Mouse (Mus musculus) gonadal fat pad, adult 2 months (tissue): ENCODE measurements around the gene Sema3b. TPM values are rescaled to one million over a fixed set of nuclear protein-coding genes. Genes with fewer than 3 reads are reported as not detected.
"Not testable (repeated sequence)": the region's sequence is repeated elsewhere in the genome, so short reads cannot be mapped to it uniquely, and the experiment has no call there.

ENCODE experiments used
- DNase-seq: peaks from one replicate; pipeline ENCODE4 v3.0.0-alpha.2; 2012; ENCODE audit warnings: low read depth
- polyA plus RNA-seq: library from polyadenylated mRNA; depleted of rRNA; stranded (reverse); fragments of >200 nt; gene quantifications from 2 replicates; pipeline ENCODE4 v1.2.3, GENCODE M21; 2012

Sema3b gene
- polyA plus RNA-seq, 1 experiment: 37.2 TPM

DNA sequence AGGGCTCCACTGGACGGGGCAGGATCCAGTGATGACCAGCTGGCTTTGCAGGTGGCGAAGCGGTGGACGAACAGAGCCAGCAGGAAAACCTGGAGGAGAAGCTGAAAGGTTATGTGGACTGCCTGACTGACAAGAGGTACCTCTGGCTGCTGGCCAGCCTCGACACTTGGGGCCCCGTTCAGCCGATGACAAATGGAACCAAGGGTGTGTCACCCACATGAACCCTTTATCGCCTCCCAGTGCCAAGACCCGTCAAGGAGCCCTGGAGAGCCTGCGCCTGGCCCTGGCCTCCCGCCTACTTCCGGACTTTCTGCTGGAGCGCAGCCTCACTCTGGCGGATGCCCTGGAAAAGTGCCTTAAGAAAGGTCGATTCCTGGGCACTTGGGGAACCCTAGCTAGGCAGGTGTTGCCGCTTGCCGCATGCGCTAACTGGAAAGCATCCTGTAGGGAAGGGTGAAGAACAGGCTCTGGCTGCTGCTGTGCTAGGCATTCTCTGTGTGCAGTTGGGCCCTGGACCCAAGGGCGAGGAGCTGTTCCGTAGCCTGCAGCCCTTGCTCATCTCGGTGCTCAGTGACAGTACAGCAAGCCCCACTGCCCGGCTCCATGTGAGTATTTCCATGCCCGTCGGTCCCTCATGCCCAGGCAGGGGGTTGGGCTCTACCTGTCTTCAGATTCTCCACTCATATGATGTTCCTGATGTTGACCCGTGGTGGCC lies 18.8 kb downstream of the Sema3b start:
- DNase-seq: no peak

DNA sequence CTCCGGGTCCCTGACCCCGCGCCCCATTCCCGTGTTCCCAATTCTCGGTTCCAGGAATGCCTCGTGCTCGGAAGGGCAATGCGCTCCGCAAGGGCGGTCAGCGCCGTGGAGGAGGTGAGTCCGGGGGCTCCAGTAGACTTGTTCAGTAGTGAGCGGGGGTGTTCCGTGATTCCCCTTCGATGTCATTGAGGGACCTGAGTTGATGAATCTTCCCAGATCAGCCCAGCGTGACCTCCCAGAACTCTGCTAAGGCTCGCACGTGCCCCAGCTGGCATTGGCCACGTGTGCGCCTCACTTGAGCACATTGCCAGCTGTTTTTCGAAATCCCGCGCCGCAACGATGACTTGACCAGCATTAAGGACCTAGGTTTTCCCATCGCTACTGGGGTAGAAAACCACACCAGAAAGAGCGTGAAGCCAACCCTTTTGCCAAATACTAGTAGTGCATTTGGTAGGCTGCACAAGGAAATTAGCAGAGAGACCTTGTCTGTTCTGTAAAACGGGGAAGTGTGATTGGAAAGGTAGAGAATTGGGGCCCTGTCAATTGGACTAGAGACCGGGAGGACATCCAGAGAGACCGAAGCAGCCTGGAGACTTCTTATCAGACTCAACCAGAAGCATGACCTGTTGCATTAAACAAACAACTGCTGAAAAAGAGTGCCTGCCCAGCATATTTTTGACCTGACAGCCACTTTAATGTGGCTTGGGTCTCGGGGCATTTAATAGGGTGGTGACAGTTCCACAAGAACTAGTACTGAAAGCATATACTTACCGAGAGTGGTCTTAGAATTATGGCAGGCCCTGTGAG lies 21.0 kb downstream of the Sema3b start:
- no peak for DNase-seq

DNA sequence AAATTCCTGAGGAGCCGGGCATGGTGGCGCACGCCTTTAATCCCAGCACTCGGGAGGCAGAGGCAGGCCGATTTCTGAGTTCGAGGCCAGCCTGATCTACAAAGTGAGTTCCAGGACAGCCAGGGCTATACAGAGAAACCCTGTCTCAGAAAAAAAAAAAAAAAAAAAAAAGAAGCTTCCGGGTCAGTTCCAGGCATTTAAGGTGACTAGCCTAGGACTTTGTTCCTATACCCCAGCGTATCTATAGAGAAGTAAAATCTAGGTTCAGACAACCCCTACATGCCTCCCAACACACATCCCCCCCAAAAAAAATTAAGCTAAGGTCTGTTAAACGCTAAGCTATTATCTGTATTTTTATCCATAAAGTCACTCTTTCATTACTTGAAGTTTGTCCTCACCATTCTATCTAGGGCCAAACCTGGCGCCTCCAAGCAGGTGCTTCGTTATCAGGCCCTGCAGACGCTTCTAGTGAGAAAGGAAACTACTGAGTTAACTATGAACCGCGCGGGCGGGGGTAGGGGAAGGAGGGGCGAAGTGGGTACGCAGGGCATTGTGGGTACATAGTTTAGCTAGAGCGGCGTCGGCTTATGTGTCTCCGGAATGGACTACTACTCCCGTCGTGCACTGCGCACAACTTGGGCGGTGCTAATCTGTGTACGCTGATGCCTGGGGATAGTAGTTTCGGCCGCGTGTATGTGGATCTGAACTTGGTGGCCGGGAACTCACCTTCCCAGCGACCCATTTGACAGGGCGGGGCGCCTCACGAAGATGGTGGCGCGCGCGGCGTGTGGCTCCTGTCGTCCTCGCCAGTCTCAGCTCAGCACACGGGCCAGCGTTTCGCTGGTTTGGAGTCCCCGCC lies 21.8 kb downstream of the Sema3b start, which contains the start of gene Ifrd2:
Ifrd2 (plus strand) TSS at position 669 of the 859 bp plus-strand sequence.
- no peak for DNase-seq

DNA sequence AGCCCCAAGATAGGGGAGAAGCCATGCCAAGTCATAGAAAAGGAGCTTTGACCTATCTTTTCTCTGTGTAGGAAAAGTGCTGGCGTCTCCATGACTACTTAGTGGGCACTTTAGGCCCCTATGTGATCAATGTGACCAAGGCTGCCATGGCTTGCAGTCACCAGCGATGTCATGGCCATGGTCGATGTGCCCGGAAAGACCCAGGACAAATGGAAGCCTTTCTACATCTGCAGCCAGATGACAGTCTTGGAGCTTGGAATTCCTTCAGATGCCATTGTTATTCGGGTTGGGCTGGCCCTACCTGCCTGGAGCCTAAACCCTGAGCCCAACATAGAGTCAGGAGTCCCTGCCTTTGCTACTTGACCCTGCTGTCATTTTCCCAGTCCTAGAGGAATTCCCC lies 22.5 kb downstream of the Sema3b start:
- no peak for DNase-seq

DNA sequence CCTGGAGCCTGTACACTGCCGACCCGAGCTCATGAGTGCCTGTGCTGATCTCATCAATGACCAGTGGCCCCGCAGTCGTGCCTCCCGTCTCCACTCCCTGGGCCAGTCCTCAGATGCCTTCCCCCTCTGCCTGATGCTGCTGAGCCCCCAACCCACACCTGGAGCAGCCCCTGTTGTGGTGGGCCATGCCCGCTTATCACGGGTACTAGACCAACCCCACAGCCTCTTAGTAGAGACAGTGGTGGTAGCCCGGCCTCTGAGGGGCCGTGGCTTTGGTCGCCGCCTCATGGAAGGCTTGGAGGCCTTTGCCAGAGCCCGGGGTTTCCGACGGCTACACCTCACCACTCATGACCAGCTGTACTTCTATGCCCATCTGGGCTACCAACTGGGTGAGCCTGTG lies 25.9 kb downstream of the Sema3b start:
- no peak for DNase-seq

DNA sequence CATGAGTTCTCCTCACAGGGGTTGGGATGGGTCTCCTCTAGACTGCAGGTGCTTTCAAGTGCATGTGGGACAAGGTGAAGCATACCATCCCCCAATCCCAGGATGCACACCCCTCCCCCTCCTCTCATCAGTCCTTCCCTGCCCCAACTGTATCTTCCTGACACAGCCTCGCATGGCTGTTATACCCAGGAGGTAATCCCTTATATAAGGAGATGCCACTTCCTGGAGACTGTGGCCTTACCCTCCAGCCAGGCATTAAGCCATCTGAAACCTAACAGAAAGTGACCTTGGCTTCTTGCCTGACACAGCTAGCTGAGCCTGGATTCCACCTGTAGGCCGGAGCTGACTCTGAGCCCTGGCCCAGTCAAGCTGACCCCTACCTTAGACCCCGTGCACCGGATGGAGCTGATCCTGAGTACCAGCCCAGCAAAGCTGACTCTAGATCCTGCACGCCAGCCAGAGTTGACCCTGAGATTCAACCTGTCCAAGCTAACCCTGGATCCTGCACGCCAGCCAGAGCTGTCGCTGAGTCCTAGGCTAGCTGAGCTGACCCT lies 26.4 kb downstream of the Sema3b start:
- no peak for DNase-seq

DNA sequence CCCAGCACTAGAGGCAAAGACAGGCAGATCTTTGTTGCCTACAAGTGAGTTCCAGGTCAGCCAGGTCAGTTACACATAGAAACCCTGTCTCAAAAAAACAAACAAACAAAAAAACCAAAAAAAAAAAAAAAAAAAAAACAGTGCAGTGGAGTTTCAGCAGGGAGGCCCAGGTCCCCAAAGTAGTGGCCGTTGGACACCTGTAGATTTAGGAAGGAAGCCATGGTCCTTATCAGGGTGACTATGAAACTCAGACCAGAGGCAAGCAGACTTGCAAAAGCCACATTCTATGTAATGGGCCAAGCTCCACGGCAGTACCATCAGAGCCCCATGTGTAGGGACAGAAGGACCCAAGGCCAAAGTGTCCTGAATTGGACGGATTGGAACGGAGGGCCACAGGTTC lies 27.4 kb downstream of the Sema3b start:
- DNase-seq: no peak

DNA sequence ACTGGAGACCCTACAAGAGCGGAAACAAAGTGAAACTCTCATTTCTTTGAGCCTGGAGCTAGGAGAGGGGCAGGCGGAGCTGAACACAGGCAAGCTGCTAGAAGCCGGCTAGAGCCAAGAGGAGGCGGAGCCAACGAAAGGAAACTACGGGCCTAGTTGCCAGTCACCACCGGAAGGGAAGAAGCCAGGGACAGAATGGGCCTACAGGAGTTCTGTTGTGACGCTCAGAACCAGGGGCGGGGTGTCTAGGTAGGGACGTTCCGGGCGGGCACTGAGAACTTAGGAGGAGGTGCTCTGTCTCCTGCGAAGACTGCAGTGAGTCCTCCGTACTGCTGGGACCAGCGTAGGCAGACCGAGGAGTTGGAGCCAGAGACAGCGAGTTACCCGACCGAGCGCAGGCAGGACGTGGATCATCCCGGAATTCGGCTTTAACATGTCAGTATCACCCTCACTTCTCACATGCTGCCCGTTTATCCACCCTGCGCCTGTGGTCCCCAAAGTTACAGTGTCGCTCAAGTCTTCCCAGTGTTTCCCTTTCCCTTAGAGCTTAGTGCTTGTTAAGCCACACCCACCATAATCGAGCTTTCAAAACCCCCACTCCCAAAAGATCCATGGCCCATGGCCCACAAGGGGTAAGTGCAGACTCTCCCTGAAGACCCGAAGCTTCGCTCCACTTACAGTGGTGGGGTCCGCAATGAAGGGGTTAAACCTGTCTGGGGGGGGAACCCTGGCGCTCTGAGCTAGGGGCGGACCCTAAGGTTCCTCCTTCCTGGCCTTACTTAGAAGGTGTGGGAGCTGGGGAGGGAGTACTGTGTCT lies 28.3 kb downstream of the Sema3b start, which contains the start of gene Hyal3:
Hyal3 (plus strand) TSS at position 318 of the 817 bp plus-strand sequence.
- no peak for DNase-seq

DNA sequence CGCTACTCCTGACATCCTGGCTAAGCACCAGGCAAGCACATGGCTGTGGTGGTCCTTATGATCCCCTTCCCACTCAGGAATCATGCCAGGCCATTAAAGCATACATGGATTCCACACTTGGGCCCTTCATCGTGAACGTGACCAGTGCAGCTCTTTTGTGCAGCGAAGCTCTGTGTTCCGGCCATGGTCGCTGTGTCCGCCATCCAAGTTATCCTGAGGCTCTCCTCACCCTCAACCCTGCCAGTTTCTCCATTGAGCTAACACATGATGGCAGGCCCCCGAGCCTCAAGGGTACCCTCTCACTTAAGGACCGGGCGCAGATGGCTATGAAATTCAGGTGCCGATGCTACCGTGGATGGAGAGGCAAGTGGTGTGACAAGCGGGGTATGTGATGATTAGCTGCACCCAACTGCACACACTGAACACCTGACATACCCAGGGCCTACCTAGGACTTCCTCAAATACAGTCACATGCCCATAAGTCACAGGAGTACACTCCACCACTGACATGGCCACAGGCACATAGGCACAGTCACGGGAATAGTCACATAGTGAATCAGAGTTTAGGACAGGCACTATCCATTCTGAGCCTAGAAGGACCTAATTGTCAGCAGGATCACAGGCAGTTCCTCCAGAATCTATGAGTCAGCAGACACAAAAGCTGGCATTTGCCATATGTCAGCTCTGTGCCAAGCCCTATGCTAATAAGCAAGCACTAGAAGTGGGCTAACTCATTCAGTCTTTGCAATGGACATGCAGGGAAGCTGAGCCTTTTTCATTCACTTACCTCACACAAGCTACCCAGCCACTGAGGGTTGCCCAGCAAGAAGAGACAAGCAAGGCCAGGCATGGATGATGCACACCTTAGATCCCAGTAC lies 29.8 kb downstream of the Sema3b start:
- DNase-seq: no peak

DNA sequence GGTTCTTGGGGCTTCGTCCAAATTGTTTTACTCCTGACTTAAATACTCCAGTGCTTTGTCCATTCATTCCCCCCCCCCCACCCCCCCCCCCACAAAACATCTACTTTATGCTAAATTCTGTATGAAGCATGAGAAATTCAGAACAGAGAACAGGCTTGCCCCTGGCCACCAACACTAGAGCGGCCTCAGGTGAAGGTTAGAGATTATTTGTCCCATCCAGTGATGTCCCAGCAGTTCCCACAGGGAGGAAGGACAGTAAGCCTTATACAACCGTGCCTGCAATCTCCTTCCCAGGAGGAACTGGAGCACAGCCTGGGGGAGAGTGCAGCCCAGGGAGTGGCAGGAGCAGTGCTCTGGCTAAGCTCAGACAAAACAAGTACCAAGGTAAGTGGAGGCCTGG lies 30.4 kb downstream of the Sema3b start, which contains the start of gene Naa80:
Naa80 (plus strand) TSS at position 301 of the 400 bp plus-strand sequence.
- no peak for DNase-seq

DNA sequence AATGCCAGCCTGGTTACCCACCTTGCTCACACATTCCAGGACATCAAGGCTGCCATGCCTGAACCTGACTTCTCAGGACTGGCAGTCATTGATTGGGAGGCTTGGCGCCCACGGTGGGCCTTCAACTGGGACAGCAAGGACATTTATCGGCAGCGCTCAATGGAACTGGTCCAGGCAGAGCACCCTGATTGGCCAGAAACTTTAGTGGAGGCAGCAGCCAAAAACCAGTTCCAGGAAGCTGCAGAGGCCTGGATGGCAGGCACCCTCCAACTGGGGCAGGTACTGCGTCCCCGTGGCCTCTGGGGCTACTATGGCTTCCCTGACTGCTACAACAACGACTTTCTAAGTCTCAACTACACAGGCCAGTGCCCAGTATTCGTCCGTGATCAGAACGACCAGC lies 31.2 kb downstream of the Sema3b start:
- no peak for DNase-seq

DNA sequence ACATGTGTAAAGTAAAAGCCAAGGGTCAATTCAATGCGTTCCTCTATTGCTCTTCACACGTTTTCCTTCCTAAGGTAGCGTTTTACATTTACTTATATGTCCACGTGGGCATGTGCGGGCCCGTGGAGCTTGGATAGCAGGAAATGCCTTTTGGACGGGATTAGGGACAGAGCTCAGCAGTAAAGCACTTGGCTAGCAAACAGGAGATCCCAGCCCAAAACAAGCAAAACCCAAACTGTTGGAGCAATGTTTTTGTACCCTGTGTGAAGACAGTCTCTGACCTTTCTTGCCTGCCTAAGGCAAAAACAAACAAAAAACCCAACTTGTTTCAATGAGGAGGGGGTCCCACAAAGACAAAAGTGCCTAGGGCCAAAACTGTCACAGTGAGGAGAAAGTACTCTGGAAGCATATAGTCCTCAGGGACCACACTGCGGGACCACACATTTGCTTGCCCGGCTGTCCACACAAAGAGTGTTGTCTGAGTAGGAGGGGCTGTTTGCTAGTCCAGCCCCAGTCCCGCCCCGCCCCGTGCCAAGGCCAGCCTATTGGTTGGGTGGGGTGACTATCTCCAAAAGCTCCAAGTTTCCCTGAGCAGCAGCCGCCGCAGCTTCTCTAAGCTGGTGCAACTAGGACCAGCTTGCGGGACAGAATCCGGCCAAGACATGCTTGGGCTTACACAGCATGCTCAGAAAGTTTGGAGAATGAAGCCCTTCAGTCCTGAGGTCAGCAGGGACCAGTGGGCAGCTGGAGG lies 32.5 kb downstream of the Sema3b start, which contains the start of gene Hyal1:
Hyal1 (plus strand) TSS at position 571 of the 751 bp plus-strand sequence.
- DNase-seq: no peak

DNA sequence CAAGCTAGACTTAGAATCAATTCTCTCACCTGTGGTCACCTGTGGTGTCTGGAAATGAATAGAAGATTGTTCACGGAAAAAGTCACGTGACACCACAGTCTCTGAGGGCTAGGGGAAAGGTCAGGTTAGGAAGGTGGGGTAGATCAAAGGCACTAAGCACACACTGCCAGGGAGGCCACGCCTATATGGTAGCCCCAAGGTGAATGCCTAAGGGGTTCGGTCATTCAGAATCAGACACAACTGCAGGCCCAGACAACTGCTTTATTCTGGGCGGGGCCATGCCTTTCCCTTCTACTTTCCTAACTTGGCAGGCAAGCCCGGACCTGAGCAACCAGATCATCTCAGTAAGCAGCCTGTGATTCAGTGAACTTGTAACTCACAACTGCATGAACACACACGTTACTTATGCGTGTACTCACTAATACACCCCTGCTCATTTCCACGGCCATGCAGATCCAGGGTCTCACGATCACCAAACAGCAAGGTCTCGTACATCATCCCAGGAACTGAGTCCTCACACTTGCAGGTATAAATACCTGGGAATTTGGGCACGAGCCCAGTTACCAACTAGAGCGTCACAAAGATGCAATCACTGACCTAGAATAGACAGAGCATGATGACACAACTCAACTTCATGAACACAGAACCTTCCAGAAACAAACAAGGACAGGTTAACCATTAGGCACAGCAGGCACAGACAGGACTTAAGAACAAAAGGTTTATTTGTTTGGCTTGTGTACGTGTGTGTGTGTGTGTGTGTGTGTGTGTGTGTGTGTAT lies 33.3 kb downstream of the Sema3b start:
- DNase-seq: no peak

DNA sequence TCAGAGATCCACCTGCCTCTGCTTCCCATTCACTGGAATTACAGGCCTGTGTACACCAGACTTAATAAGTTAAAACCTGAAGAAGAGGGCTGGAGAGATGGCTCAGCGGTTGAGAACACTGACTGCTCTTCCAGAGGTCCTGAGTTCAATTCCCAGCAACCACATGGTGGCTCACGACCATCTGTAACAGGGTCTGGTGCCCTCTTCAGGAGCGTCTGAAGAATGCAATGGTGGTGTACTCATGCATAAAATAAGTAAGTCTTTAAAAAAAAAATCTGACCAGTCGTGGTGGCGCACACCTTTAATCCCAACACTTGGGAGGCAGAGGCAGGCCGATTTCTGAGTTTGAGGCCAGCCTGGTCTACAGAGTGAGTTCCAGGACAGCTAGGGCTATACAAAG lies 35.3 kb downstream of the Sema3b start:
- DNase-seq: not testable (repeated sequence)

DNA sequence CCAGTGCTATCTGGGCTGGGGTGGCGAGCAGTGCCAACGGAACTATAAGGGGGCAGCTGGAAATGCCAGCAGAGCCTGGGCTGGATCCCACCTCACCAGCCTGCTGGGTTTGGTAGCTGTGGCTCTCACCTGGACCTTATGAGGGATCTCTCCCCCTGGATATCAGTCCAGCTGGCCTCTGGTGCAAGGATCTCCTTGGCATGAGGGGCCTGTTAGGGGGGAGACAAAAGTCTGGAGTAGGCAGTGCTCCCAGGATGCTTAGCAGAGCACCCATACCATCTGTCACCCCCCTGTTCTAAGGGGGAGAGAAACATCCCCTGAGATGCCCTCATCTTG lies 36.7 kb downstream of the Sema3b start:
- DNase-seq: no peak

DNA sequence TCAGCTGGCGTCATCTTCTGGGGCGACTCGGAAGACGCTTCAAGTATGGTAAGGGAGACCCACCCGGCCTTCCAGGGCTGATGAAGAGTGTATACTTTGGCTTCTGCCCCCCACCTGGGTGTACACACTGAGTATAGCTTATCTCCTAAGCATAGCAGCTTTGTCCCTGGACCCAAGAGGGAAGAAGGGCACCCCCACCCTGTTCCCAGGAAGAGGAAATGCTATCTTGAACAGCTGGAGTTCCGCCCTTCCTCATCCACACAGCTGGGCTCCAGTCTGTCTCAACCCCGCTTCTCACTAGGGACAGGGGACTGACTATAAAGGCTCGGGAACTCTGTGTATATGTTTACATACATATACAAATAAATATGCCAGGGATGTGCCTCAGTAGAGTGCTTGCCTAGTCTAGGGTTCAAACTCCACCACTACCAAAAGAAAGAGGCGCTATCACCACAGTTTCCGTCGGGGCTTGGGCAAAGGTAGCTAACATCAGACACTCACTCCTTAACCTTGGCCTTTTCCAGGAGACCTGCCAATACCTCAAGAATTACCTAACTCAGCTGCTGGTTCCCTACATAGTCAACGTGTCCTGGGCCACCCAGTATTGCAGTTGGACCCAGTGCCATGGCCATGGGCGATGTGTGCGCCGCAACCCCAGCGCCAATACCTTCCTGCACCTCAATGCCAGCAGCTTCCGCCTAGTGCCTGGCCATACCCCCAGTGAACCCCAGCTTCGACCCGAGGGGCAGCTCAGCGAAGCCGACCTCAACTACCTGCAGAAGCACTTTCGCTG lies 37.3 kb downstream of the Sema3b start:
- no peak for DNase-seq

DNA sequence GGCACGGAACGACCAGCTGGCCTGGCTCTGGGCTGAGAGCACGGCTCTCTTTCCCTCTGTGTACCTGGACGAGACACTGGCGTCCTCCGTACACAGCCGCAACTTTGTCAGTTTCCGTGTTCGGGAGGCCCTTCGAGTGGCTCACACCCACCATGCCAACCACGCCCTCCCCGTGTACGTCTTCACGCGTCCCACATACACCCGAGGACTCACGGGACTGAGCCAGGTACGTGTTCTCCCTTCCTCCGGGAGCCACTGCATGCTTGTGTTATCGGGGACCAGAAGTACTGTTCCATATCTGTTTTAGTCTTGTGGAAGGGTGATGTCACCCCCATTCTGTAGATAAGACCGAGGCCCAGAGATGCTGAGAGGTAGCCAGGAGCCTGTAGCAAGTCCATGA lies 38.2 kb downstream of the Sema3b start:
- no peak for DNase-seq

DNA sequence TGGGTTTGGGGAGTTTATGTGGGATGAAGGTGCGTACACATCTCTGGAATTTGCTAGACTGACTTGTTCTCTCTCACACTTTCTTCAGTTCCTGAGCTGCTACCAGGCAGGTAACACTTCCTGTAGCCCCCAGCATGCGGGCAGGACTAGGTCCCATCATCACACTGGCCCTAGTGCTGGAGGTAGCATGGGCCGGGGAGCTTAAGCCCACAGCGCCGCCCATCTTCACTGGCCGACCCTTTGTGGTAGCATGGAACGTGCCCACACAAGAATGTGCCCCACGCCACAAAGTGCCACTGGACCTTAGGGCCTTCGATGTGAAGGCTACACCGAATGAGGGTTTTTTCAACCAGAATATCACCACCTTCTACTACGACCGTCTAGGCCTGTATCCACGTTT lies 39.0 kb downstream of the Sema3b start:
- no peak for DNase-seq
